Mouse (Mus musculus) CH12.LX (cell line): Measurements from ENCODE around the gene Nipal4.

Experiments used
- BHLHE40 ChIP-seq: IDR thresholded peaks from 2 replicates; pipeline ENCODE4 v1.6.1; 2011; ENCODE audit warnings: mild to moderate bottlenecking, low read depth, low read length, improper control_type of control experiment
- CTCF ChIP-seq, 2 experiments: IDR thresholded peaks in 1 of 2; conservative IDR thresholded peaks in 1 of 2; 2 replicates each; pipeline ENCODE4 v1.5.1; 2011 to 2012; ENCODE audit warnings: low read depth in 2 of 2, low read length in 2 of 2, improper control_type of control experiment in 1 of 2, inconsistent platforms in 1 of 2, mild to moderate bottlenecking in 1 of 2, moderate library complexity in 1 of 2
- TBP ChIP-seq: conservative IDR thresholded peaks from 2 replicates; pipeline ENCODE4 v1.6.1; 2011; ENCODE audit warnings: low read depth, low read length, improper control_type of control experiment

- TF ChIP-seq CTCF (conservative IDR thresholded peaks at IDR 0.05 in 1 of 2, IDR thresholded peaks at IDR 0.05 in 1 of 2; ENCODE audit: low read depth in 2 of 2, low read length in 2 of 2) (no peak), TBP (no peak), BHLHE40 (no peak)
Measured at GRCm38 (mm10) chr11:46116510-46116909, 49.8 kb downstream of the Nipal4 start.
